Mouse (Mus musculus): ENCODE data around the gene Map3k13.

DNA sequence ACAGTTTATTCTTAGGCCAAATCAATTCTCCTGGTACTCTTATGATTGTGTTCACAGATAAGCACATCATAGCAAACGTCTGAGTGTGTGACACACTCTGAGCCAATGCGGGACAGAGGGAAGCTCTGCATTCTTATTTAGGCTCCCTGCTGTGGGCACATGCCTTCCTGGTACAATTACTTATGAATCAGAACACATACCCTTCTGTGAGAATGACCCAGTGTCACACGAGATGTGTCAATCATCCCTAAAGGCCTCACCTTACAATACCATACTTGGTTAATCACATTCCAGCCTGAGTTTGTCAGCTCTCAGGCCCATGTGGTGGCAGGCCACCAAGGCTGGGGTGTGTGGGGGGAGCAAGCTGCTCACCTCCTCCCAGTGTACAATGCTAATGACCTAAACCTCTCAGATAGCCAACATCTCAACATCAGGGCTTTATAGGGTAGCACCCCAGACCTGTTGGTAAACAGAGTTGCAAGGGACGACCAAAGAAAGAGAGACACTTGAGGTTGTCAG lies 63.0 kb downstream of the Map3k13 start:
- no peak for TF ChIP-seq CTCF (IDR thresholded peaks at IDR 0.05; ENCODE audit: control insufficient read depth, insufficient read depth, insufficient read length)
- TF ChIP-seq USF1 (IDR thresholded peaks at IDR 0.05; ENCODE audit: low read depth), result peak; percentile 10
- TF ChIP-seq MYOD1 (IDR thresholded peaks at IDR 0.05; ENCODE audit: control insufficient read depth, insufficient read length, low read depth), result no peak
- TF ChIP-seq MYOG (IDR thresholded peaks at IDR 0.05; ENCODE audit: control insufficient read depth, extremely low read depth, insufficient read length), result no peak
- no peak for TF ChIP-seq MAX (IDR thresholded peaks at IDR 0.05)
- TF ChIP-seq CEBPB (IDR thresholded peaks at IDR 0.05; ENCODE audit: low read depth), result no peak
- TF ChIP-seq FOSL1 (IDR thresholded peaks at IDR 0.05; ENCODE audit: insufficient read depth, low read length, poor library complexity, severe bottlenecking), result no peak
